Mouse (Mus musculus): ENCODE results near the gene Slc6a4. TPM values are rescaled to one million over a fixed set of nuclear protein-coding genes. Genes with fewer than 3 reads are reported as not detected.

Slc6a4 gene
- polyA plus RNA-seq, 1 experiment from 2014 or later, result 2.8 TPM

GRCm38 (mm10) chr11:76992886-76993285 lies 5.5 kb upstream of the Slc6a4 start:
- ATAC-seq (ENCODE audit: low FRiP score, low TSS enrichment), result no peak
- Histone ChIP-seq H3K4me2 (replicated peaks; ENCODE audit: low read depth, low read length) (no peak overlapping the region), H3K4me1 (ENCODE audit: insufficient read depth, low read length) (peaks cover 6% of the 10 kb centered on the region; the same call in 1 of the 2 replicates), H3K27ac (ENCODE audit: low read length) (no peak overlapping the region), H3K9me3 (ENCODE audit: low read length) (no peaks in the 10 kb centered on the region), H3K9ac (replicated peaks; ENCODE audit: low read length) (no peak overlapping the region), H3K36me3 (ENCODE audit: insufficient read depth, low read length) (peaks cover under 1% of the 10 kb centered on the region; the same call in 1 of the 2 replicates), H3K27me3 (ENCODE audit: insufficient read depth, low read length) (peaks cover 7% of the 10 kb centered on the region), H3K4me3 (ENCODE audit: low read length) (no peak overlapping the region)
- 43% methylated on average over 4 of the region's 4 CpGs for WGBS

DNA sequence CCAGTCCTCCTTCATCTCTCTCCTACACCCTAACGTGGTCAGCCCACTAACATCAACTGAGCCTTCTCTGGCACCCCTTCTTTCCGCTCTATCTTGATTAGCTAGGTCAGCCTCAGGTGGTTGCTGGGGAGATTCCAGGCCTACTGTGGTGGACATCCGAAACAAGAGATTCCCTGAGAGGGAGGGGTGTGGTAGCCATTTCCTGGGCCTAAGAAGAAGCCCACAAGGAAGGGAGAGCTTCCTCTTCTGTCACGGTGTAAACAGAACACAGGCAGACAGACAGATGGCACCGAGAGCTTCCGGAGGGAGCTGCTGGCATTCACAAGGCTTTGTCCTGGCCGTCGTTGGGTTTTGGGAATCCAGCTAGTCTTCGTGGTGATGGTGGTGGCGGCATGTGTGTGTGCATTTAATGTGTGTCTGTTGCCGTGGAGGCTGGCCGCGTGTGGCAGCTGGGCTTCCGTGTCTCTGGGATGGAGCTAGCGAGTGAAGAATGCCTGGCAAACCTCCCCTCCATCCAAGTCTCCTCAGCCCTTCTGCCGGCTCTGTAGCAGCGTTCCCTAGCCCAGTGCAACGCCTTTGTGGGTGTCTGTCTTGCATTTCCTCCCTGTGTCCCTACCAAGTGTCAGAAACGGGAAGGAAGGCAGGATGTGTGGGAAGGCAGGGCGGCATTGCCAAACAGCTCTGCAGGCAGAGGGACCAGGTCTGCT lies 2.3 kb upstream of the Slc6a4 start:
- H3K4me3 ChIP-seq (ENCODE audit: low read length), result no peak overlapping the region
- peaks cover 15% of the 10 kb centered on the region for H3K4me1 ChIP-seq (ENCODE audit: insufficient read depth, low read length)
- H3K9me3 ChIP-seq (ENCODE audit: low read length), result no peaks in the 10 kb centered on the region
- 58% methylated on average over 20 of the region's 20 CpGs for WGBS
- ATAC-seq (ENCODE audit: low FRiP score, low TSS enrichment), result no peak
- no peaks in the 10 kb centered on the region for H3K36me3 ChIP-seq (ENCODE audit: insufficient read depth, low read length)
- no peak overlapping the region for H3K9ac ChIP-seq (replicated peaks; ENCODE audit: low read length)
- H3K27me3 ChIP-seq (ENCODE audit: insufficient read depth, low read length), result peaks cover 23% of the 10 kb centered on the region
- H3K4me2 ChIP-seq (replicated peaks; ENCODE audit: low read depth, low read length), result no peak overlapping the region
- H3K27ac ChIP-seq (ENCODE audit: low read length), result no peak overlapping the region

- peak overlapping the region; percentile 54; the same call in 1 of the 2 replicates for H3K9ac ChIP-seq (replicated peaks; ENCODE audit: low read length)
- WGBS, result 0% methylated on average over 21 of the region's 21 CpGs
- peaks cover 15% of the 10 kb centered on the region for H3K4me1 ChIP-seq (ENCODE audit: insufficient read depth, low read length)
- peak; percentile 69 for ATAC-seq (ENCODE audit: low FRiP score, low TSS enrichment)
- no peaks in the 10 kb centered on the region for H3K9me3 ChIP-seq (ENCODE audit: low read length)
- H3K4me3 ChIP-seq (ENCODE audit: low read length), result peak overlapping the region; percentile 58
- H3K4me2 ChIP-seq (replicated peaks; ENCODE audit: low read depth, low read length), result peak overlapping the region; percentile 85
- H3K27ac ChIP-seq (ENCODE audit: low read length), result no peak overlapping the region
- no peaks in the 10 kb centered on the region for H3K36me3 ChIP-seq (ENCODE audit: insufficient read depth, low read length)
- peaks cover 23% of the 10 kb centered on the region for H3K27me3 ChIP-seq (ENCODE audit: insufficient read depth, low read length)
These were observed 1.1 kb upstream of the Slc6a4 start for GRCm38 (mm10) chr11:76997305-76997704.

GRCm38 (mm10) chr11:76998705-76999226 lies 363 bp downstream of the Slc6a4 start:
- WGBS, result 4% methylated on average over 24 of the region's 24 CpGs
- peak overlapping the region; percentile 41; the same call in 1 of the 2 replicates for H3K9ac ChIP-seq (replicated peaks; ENCODE audit: low read length)
- no peak for ATAC-seq (ENCODE audit: low FRiP score, low TSS enrichment)
- peak overlapping the region; percentile 85 for H3K4me2 ChIP-seq (replicated peaks; ENCODE audit: low read depth, low read length)
- H3K36me3 ChIP-seq (ENCODE audit: insufficient read depth, low read length), result no peaks in the 10 kb centered on the region
- no peaks in the 10 kb centered on the region for H3K9me3 ChIP-seq (ENCODE audit: low read length)
- H3K4me3 ChIP-seq (ENCODE audit: low read length), result peak overlapping the region; percentile 58
- no peak overlapping the region for H3K27ac ChIP-seq (ENCODE audit: low read length)
- peaks cover 15% of the 10 kb centered on the region for H3K4me1 ChIP-seq (ENCODE audit: insufficient read depth, low read length)
- peaks cover 23% of the 10 kb centered on the region for H3K27me3 ChIP-seq (ENCODE audit: insufficient read depth, low read length)

- Histone ChIP-seq H3K4me1 (ENCODE audit: insufficient read depth, low read length) (peaks cover 15% of the 10 kb centered on the region), H3K9ac (replicated peaks; ENCODE audit: low read length) (no peak overlapping the region), H3K27ac (ENCODE audit: low read length) (no peak overlapping the region), H3K36me3 (ENCODE audit: insufficient read depth, low read length) (no peaks in the 10 kb centered on the region), H3K27me3 (ENCODE audit: insufficient read depth, low read length) (peaks cover 23% of the 10 kb centered on the region), H3K4me3 (ENCODE audit: low read length) (no peak overlapping the region), H3K4me2 (replicated peaks; ENCODE audit: low read depth, low read length) (no peak overlapping the region), H3K9me3 (ENCODE audit: low read length) (no peaks in the 10 kb centered on the region)
- no peak for ATAC-seq (ENCODE audit: low FRiP score, low TSS enrichment)
- WGBS, result 64% methylated on average over 5 of the region's 5 CpGs
These were observed 2.3 kb downstream of the Slc6a4 start for GRCm38 (mm10) chr11:77000741-77001140.

DNA sequence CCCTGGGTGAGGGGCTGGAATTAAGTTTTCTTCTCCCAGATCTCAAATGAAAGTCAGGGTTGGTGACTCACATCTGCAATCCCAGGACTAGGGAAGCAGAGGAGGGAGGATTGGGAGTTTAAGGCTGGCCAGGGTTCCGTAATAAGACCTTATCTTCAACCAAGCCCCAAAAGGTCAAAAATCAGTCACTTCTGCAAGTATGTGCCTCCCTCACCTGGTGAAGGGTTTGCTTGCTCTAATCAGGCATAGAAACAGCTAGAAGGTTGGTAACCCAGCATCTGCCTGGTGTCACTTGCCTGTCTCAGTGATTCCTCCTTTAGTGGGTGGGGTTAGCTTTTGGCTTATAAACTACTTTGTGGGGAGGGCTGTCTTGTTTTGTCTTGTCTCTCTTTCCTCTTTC lies 4.0 kb downstream of the Slc6a4 start:
- Histone ChIP-seq H3K27ac (ENCODE audit: low read length) (no peak overlapping the region), H3K27me3 (ENCODE audit: insufficient read depth, low read length) (peaks cover 16% of the 10 kb centered on the region), H3K4me3 (ENCODE audit: low read length) (no peak overlapping the region), H3K9ac (replicated peaks; ENCODE audit: low read length) (no peak overlapping the region), H3K36me3 (ENCODE audit: insufficient read depth, low read length) (no peaks in the 10 kb centered on the region), H3K4me2 (replicated peaks; ENCODE audit: low read depth, low read length) (no peak overlapping the region), H3K4me1 (ENCODE audit: insufficient read depth, low read length) (peaks cover 15% of the 10 kb centered on the region), H3K9me3 (ENCODE audit: low read length) (no peaks in the 10 kb centered on the region)
- no peak for ATAC-seq (ENCODE audit: low FRiP score, low TSS enrichment)
- 52% methylated on average over 1 of the region's 1 CpGs for WGBS

- Histone ChIP-seq H3K36me3 (ENCODE audit: insufficient read depth, low read length) (no peaks in the 10 kb centered on the region), H3K9me3 (ENCODE audit: low read length) (no peaks in the 10 kb centered on the region), H3K27ac (ENCODE audit: low read length) (no peak overlapping the region), H3K4me2 (replicated peaks; ENCODE audit: low read depth, low read length) (no peak overlapping the region), H3K9ac (replicated peaks; ENCODE audit: low read length) (no peak overlapping the region), H3K4me1 (ENCODE audit: insufficient read depth, low read length) (0 out of 2 replicates have a peak, but pooled peaks cover 3% of the 10 kb centered on the region), H3K27me3 (ENCODE audit: insufficient read depth, low read length) (no peaks in the 10 kb centered on the region; the same call in 1 of the 2 replicates), H3K4me3 (ENCODE audit: low read length) (no peak overlapping the region)
- ATAC-seq (ENCODE audit: low FRiP score, low TSS enrichment), result no peak
- 59% methylated on average over 4 of the region's 4 CpGs for WGBS
These were observed 7.5 kb downstream of the Slc6a4 start for GRCm38 (mm10) chr11:77005881-77006280.

DNA sequence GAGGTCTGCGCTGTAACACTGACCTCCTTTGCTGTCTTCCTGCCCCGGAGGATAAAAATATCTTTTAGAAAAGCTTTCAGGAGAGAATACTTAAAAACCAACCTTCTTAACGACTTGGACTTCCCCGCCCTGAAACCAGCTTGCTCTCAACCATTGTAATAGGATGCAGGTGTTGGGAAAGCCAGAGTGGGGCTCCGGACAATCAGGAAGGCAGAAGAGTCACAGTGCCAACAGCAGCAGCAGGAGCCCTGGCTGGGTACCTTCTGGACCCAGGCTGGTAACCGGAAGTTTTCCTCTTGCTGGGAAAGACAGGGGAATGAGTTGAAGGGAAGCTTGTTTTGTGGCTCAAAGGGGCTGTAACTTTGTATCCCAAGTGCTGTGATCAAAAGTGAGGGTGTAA lies 8.2 kb downstream of the Slc6a4 start:
- WGBS, result 36% methylated on average over 6 of the region's 6 CpGs

GRCm38 (mm10) chr11:77009069-77010025 lies 10.9 kb downstream of the Slc6a4 start:
- ATAC-seq (ENCODE audit: low FRiP score, low TSS enrichment), result peak; percentile 35; the same call in 1 of the 2 replicates
- Histone ChIP-seq H3K27me3 (ENCODE audit: insufficient read depth, low read length) (no peaks in the 10 kb centered on the region), H3K27ac (ENCODE audit: low read length) (0 out of 2 replicates have a peak overlapping the region, but pooled peaks have one; percentile 25), H3K4me2 (replicated peaks; ENCODE audit: low read depth, low read length) (no peak overlapping the region), H3K4me3 (ENCODE audit: low read length) (no peak overlapping the region), H3K9me3 (ENCODE audit: low read length) (no peaks in the 10 kb centered on the region), H3K4me1 (ENCODE audit: insufficient read depth, low read length) (0 out of 2 replicates have a peak, but pooled peaks cover 3% of the 10 kb centered on the region), H3K9ac (replicated peaks; ENCODE audit: low read length) (no peak overlapping the region), H3K36me3 (ENCODE audit: insufficient read depth, low read length) (no peaks in the 10 kb centered on the region)
- 68% methylated on average over 16 of the region's 16 CpGs for WGBS

More for the DNA sequence above, 8.2 kb downstream of the Slc6a4 start:
- 0 out of 2 replicates have a peak, but pooled peaks cover 3% of the 10 kb centered on the region for H3K4me1 ChIP-seq (ENCODE audit: insufficient read depth, low read length)
- no peak overlapping the region for H3K27ac ChIP-seq (ENCODE audit: low read length)
- no peak overlapping the region for H3K9ac ChIP-seq (replicated peaks; ENCODE audit: low read length)
- no peaks in the 10 kb centered on the region; the same call in 1 of the 2 replicates for H3K27me3 ChIP-seq (ENCODE audit: insufficient read depth, low read length)
- ATAC-seq (ENCODE audit: low FRiP score, low TSS enrichment), result no peak
- no peaks in the 10 kb centered on the region for H3K9me3 ChIP-seq (ENCODE audit: low read length)
- H3K4me2 ChIP-seq (replicated peaks; ENCODE audit: low read depth, low read length), result no peak overlapping the region
- no peaks in the 10 kb centered on the region for H3K36me3 ChIP-seq (ENCODE audit: insufficient read depth, low read length)
- H3K4me3 ChIP-seq (ENCODE audit: low read length), result no peak overlapping the region

All from kidney, embryonic 16.5 days (tissue).